Mouse (Mus musculus) liver, adult 2 months (tissue): Measurements from ENCODE around the gene Shc2.

ENCODE experiments used
- CTCF ChIP-seq: fragments of 200-500 bp; IDR thresholded peaks from 2 replicates; pipeline ENCODE4 v1.5.1; 2011; ENCODE audit warnings: low read depth, low read length, control low read depth
- POLR2A ChIP-seq: fragments of 200-500 bp; IDR thresholded peaks from 2 replicates; pipeline ENCODE4 v1.6.1; 2011; ENCODE audit warnings: low read length, control low read depth; ENCODE audit not compliant: insufficient read depth; ENCODE audit errors: extremely low read depth

- TF ChIP-seq CTCF = no peak
- TF ChIP-seq POLR2A = no peak
These were observed 52.0 kb downstream of the Shc2 start for GRCm38 (mm10) chr10:79585723-79586122.
